Mouse (Mus musculus) cortical plate, adult 2 months (tissue): ENCODE measurements at regions not wholly inside any gene's neighbourhood (a gene's known extent, or its start where the extent isn't known, plus 50 kb on each side); places are given as distances from the start of the nearest gene placed in this dataset.

Experiments used
- H3K27ac ChIP-seq: fragments of 200-500 bp; 2 replicates; pipeline ENCODE4 v1.5.1; 2012; ENCODE audit warnings: low read length, control low read depth, inconsistent platforms; ENCODE audit not compliant: insufficient read depth
- H3K4me1 ChIP-seq: fragments of 200-500 bp; 2 replicates; pipeline ENCODE4 v1.6.1; 2011; ENCODE audit warnings: low read length; ENCODE audit not compliant: control insufficient read depth, insufficient read depth
- H3K4me3 ChIP-seq: fragments of 200-500 bp; 2 replicates; pipeline ENCODE4 v1.5.1; 2011; ENCODE audit warnings: mild to moderate bottlenecking, low read length, control low read depth; ENCODE audit not compliant: insufficient read depth
- CTCF ChIP-seq: fragments of 200-500 bp; IDR thresholded peaks from 2 replicates; pipeline ENCODE4 v1.5.1; 2011; ENCODE audit warnings: mild to moderate bottlenecking, control low read depth, low read length; ENCODE audit not compliant: insufficient read depth; ENCODE audit errors: extremely low read depth
- POLR2A ChIP-seq: fragments of 200-500 bp; IDR thresholded peaks from 2 replicates; pipeline ENCODE4 v1.6.1; 2011; ENCODE audit warnings: mild to moderate bottlenecking, low read length, control low read depth; ENCODE audit not compliant: insufficient read depth; ENCODE audit errors: extremely low read depth

DNA sequence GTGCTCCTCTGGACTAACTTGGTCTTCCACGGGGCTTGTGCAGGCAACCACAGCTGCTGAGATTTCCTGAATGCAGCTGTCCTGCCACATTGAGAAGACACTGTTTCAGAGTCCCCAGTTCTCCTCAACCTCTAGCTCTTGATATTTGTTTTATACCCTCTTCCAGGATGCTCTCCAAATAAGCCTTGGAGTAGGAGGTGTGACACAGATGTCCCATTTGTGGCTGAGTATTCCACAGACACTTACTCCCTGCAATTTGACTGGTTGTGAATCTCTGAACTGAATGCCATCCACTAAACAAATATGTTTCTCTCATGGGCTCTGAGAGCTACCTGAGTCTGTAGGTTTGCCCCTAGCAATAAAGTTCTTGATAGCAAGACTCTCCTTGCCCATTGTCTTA is 140.5 kb upstream of the Nckap5 start:
- TF ChIP-seq POLR2A: no peak
- TF ChIP-seq CTCF: no peak
- 0 out of 2 replicates have a peak, but pooled peaks cover 2% of the 10 kb centered on the region for H3K4me1 ChIP-seq
- no peak overlapping the region for H3K27ac ChIP-seq
- no peak overlapping the region for H3K4me3 ChIP-seq

DNA sequence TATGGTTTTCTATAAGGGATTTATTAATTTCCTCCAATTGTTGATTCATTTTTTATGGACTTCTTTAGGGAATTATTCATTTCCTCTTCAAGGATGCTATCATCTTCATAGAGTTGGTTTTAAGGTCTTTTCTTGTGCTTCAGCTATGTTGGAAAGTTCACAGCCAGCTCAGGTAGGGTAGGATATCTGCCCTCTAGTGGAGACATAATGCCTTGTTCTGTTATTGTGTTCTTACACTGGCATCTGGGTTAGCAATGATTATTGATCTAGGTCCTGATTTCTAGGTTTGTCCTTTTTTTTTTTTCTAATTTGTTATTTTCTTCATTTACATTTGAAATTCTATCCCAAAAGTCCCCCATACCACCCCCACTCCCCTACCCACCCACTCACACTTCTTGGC is 135.8 kb upstream of the Nckap5 start:
- Histone ChIP-seq H3K4me1 (0 out of 2 replicates have a peak, but pooled peaks cover 2% of the 10 kb centered on the region), H3K27ac (no peak overlapping the region), H3K4me3 (no peak overlapping the region)
- TF ChIP-seq POLR2A (no peak), CTCF (no peak)

DNA sequence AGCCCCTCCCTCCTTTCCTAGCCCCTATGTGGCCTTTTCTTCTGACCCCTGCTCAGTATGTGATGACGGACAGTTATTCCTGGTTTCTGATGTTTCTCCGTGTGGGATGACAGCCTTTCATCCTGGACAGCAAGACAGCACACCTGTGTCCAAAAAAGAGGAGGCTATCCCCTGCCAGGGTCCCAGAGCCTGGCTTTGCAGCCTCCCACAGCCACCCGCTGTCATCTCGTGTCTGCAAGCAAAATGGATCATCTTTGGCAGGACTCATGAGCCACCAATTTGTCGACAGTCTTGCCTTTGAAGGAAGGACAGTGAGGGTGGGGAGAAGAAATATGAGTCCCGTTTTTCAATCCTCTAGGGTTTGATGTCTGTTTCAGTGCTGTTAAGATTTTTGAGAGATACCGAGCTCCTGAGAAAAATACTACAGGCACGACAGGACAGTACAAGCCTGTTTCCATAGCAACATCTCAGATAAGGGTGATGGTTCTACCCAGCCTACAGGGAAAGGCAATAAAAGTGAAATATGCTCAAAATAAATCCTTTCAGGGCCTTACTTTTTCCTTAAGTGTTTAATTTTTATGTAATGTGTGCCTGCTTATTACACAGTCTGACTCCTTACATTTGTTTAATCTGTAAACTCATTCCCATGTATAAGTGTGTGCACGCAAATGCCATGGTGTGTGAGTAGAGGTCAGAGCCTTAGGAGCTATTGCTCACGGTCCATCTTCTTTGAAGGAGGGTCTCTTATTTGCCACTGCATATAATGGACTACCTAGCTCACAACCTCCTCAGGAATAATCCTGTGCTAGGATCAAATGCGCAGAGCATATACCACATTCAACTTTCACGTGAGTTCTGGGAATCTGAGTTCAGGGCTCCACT is 125.5 kb upstream of the Nckap5 start:
- TF ChIP-seq POLR2A: no peak
- Histone ChIP-seq H3K27ac (no peak overlapping the region), H3K4me1 (no peaks in the 10 kb centered on the region)

DNA sequence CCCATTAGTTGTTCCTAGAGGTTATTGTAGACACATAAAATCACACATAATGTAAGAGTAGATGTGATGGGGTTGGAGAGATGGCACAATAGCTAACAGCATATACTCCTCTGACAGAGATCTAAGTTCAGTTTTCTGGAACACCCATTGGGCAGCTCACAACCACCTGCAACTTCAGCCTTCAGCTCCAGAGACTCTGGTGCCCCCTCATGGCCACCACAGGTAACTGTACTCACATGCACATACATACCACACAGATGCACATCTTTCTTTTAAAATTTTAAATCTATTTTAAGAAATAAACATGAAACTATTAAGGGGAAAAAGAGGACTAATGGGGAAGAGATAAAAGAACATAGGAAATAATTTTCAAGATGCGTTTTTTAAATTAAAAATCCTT is 117.3 kb upstream of the Nckap5 start:
- H3K4me1 ChIP-seq: no peaks in the 10 kb centered on the region
- no peak overlapping the region for H3K4me3 ChIP-seq
- H3K27ac ChIP-seq: no peak overlapping the region
- TF ChIP-seq POLR2A: no peak
- TF ChIP-seq CTCF: no peak

More for the DNA sequence above, 125.5 kb upstream of the Nckap5 start:
- no peak overlapping the region for H3K4me3 ChIP-seq

DNA sequence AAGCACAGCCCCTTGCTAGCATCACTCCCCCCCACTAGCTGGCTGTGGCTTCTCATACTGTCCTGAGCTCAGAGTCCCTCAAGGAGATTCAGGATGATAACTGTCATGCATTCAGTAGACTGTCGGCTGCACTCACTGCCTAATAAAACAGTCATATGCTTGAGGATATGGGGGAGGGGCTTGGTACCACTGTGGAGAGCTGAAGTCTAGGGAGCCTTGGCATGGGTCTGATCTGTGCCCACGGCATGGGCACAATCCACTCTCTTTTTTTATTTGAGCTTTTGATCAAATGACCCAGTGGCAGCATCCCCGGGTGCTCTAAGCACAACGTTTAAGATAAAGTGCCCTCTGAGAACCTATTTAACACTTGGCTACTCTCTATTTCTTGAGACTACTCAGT is 102.1 kb upstream of the Nckap5 start:
- Histone ChIP-seq H3K4me3 (no peak overlapping the region), H3K27ac (no peak overlapping the region), H3K4me1 (0 out of 2 replicates have a peak, but pooled peaks cover 1% of the 10 kb centered on the region)
- TF ChIP-seq POLR2A (no peak), CTCF (no peak)

DNA sequence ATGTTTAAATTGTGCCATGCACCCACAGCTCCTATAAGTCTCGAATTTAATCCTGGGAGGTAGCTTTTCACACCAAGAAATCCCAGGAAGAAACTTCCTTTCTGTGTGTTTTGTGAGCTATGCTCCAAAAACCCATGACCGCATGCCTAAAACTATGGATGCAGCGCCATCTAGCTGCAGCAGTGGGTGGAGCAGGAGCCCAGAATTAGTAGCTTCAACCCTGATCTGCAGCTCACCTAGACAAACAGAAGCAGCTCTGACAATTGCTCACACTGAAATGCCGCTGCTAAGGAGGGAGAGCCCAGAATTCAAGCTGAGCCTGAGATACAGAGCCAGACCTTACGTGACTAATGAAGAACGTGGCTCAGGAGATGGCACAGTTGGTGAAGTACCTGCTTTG is 101.2 kb upstream of the Nckap5 start:
- Histone ChIP-seq H3K4me3 (no peak overlapping the region), H3K4me1 (0 out of 2 replicates have a peak, but pooled peaks cover 1% of the 10 kb centered on the region), H3K27ac (no peak overlapping the region)
- TF ChIP-seq CTCF: peak; percentile 97
- no peak for TF ChIP-seq POLR2A

DNA sequence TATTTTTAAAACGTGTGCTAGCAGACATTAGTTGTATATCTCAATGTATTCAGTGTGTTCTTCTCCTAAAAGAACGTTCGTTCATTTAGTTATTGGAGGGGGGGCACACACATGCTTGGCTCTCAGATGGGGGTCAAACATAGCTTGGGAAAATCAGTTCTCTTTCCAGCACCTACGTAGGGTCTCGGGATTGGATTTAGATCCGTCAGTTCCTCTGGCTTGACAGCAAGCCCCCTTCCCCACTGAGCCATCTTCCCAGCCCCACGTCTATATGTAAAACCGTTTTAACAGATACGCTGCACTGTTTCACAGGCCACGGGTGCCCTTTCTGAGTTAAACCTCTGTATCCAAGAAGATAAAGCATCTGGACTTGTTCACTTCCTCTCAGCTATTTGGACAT is 100.5 kb upstream of the Nckap5 start:
- Histone ChIP-seq H3K4me1 (0 out of 2 replicates have a peak, but pooled peaks cover 1% of the 10 kb centered on the region), H3K4me3 (no peak overlapping the region), H3K27ac (no peak overlapping the region)
- TF ChIP-seq CTCF (no peak), POLR2A (no peak)

DNA sequence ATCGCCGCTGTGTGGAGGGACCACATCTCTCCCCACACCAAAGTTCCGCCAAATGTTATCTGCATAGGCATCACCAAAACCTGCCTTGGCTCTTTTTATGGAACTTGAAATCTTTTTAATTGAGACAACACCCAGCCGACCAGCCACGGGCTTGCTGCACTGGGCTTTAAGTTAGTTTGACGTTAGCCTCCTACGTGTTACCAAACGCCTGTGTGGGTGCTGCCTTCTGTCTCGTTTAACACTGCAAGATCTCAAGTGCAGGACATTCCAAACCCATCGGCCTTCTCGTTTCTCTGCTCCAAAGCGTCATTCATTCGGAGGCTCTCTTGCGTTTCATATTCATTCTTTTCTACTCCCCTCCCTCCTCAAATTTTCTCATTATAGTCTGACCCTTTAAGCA is 100.0 kb upstream of the Nckap5 start:
- no peak for TF ChIP-seq CTCF
- no peak for TF ChIP-seq POLR2A
- Histone ChIP-seq H3K4me3 (no peak overlapping the region), H3K4me1 (0 out of 2 replicates have a peak, but pooled peaks cover 1% of the 10 kb centered on the region), H3K27ac (no peak overlapping the region)

DNA sequence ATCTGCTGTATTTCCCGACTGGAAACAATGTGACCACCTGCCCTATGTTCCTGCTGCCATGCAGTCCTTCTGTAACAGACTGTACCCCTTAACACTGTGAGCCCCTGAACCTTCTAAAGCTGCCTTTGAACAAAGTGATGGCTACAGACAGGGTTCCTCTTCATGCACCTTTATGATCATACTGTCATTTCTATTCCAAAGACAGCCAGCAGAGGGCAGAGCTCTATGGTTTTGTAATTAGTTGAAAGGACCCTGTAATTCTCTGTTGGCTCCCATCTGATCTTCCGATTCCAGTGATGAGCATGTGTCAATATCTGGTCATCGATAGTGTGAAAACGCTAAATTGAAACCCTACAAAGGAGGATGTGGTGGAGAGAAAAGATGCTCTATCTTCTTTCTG is 99.1 kb upstream of the Nckap5 start:
- H3K27ac ChIP-seq: no peak overlapping the region
- H3K4me1 ChIP-seq: 0 out of 2 replicates have a peak, but pooled peaks cover 1% of the 10 kb centered on the region
- TF ChIP-seq POLR2A: no peak
- no peak for TF ChIP-seq CTCF
- H3K4me3 ChIP-seq: no peak overlapping the region

DNA sequence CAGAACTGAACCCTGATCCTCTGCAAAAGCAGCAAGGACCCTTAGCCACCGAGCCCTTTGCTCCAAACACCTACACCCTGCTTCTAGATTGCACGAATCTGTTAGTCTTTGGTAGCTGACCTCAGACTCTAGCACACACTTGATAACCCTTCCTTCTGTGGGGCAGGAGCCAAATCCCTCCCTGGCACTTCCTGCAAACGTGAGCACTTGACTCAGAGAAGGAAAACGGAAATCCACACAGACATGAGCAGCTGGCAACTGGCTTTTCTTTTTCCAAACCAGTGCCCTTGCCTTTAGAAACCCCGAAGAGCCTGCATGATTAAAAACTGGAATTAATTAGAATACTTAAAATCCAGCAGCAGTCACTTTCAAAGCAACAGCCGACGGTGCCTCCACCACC is 97.6 kb upstream of the Nckap5 start:
- TF ChIP-seq POLR2A (no peak), CTCF (no peak)
- 0 out of 2 replicates have a peak, but pooled peaks cover 1% of the 10 kb centered on the region for H3K4me1 ChIP-seq
- H3K4me3 ChIP-seq: no peak overlapping the region
- no peak overlapping the region for H3K27ac ChIP-seq
